Mouse (Mus musculus): ENCODE measurements around the gene Oxct1. TPM values are rescaled to one million over a fixed set of nuclear protein-coding genes. Genes with fewer than 3 reads are reported as not detected.

Gene Oxct1
- polyA plus RNA-seq, 1 experiment from 2014 or later, result 279 TPM

DNA sequence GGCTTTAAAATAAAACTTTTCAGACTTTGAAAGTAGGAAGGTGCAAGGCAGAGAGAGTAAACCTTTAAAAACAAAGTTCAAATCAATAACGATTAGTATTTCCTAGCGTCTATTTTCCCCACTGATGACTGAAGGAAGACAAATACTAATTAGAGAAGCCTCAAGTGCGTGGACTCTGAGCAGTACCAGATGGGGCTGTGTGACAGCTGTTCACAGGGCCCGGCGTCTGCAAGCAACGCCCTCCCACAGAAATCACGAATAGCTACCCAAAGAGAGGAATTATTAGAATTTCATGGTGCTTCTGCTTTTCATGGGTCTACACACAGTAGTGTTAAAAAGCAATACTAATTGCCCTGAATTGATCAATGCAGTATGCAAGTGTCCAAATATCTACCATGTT is 61.7 kb downstream of the Oxct1 start:
- no peaks in the 10 kb centered on the region for H3K27me3 ChIP-seq
- H3K36me3 ChIP-seq, result peaks cover 16% of the 10 kb centered on the region
- no peak overlapping the region for H3K27ac ChIP-seq
- no peaks in the 10 kb centered on the region for H3K9me3 ChIP-seq
- ATAC-seq (ENCODE audit: insufficient number of reproducible peaks, low FRiP score, low TSS enrichment, low read depth), result no peak
- no peaks in the 10 kb centered on the region for H3K4me1 ChIP-seq
- no peak overlapping the region for H3K9ac ChIP-seq
- H3K4me2 ChIP-seq, result no peak overlapping the region
- no peak overlapping the region for H3K4me3 ChIP-seq
- 59% methylated on average over 7 of the region's 7 CpGs for WGBS

GRCm38 (mm10) chr15:4090601-4091000 is 64.4 kb downstream of the Oxct1 start:
- Histone ChIP-seq H3K4me2 (no peak overlapping the region), H3K27ac (no peak overlapping the region), H3K4me3 (no peak overlapping the region), H3K4me1 (no peaks in the 10 kb centered on the region), H3K36me3 (peaks cover 25% of the 10 kb centered on the region), H3K9me3 (no peaks in the 10 kb centered on the region), H3K27me3 (no peaks in the 10 kb centered on the region), H3K9ac (no peak overlapping the region)
- WGBS, result 76% methylated on average over 3 of the region's 3 CpGs
- ATAC-seq (ENCODE audit: insufficient number of reproducible peaks, low FRiP score, low TSS enrichment, low read depth), result no peak

- WGBS, result 70% methylated on average over 2 of the region's 2 CpGs
- no peak for ATAC-seq (ENCODE audit: insufficient number of reproducible peaks, low FRiP score, low TSS enrichment, low read depth)
- Histone ChIP-seq H3K27me3 (no peaks in the 10 kb centered on the region), H3K9ac (no peak overlapping the region), H3K4me2 (no peak overlapping the region), H3K4me3 (no peak overlapping the region), H3K27ac (no peak overlapping the region), H3K9me3 (no peaks in the 10 kb centered on the region), H3K36me3 (peaks cover 34% of the 10 kb centered on the region), H3K4me1 (no peaks in the 10 kb centered on the region)
Measured at GRCm38 (mm10) chr15:4092586-4092985, 66.4 kb downstream of the Oxct1 start.

DNA sequence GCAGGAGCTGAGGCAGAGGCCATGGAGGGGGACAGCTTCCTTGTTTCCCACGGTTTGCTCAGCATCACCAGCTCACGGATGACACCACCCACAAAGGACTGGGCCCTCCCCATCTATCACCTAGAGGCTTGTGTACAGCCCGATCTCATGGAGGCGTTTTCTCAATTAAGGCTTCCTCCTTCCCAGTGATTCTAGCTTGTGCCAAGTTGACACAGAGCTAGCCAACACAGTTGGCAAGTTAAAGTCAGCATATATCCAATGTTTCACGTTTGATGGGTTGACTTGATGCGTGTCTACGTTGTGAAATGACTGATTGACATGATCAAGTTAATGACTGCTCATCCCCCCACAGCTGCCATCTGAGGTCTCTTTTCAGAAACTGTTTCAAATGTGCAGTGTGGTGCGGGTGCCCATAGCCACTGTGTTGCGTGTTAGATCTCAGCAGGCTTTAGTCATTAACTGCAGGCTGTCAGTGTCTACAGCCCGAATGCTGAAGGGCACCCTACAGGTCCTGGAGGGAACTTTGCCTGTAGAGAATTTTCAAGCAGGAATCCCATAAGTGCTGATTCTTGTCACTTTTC is 74.2 kb downstream of the Oxct1 start:
- Histone ChIP-seq H3K9ac (no peak overlapping the region), H3K9me3 (no peaks in the 10 kb centered on the region), H3K36me3 (peaks cover 48% of the 10 kb centered on the region), H3K4me3 (no peak overlapping the region), H3K27me3 (no peaks in the 10 kb centered on the region), H3K4me2 (no peak overlapping the region), H3K4me1 (no peaks in the 10 kb centered on the region), H3K27ac (no peak overlapping the region)
- ATAC-seq (ENCODE audit: insufficient number of reproducible peaks, low FRiP score, low TSS enrichment, low read depth), result no peak
- 88% methylated on average over 10 of the region's 10 CpGs for WGBS

DNA sequence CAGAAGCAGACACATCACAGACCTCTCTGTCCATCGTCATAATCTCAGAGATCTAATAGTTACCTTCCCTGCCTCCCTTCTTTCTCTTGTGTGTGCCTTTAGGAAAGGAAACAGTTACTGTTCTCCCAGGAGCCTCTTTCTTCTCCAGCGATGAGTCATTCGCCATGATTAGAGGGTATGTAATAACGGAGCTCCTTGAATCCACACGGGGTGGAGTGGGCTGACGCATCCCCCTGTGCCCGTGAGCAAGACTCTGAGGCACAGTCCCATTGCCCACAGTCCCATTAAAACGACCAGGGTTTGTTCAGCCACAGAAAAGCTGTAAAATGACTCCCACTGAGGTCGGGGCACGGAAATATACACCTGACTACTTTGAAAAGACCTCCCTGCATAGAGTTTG is 74.8 kb downstream of the Oxct1 start:
- Histone ChIP-seq H3K9ac (no peak overlapping the region), H3K27ac (no peak overlapping the region), H3K36me3 (peaks cover 48% of the 10 kb centered on the region), H3K4me3 (no peak overlapping the region), H3K4me1 (no peaks in the 10 kb centered on the region), H3K4me2 (no peak overlapping the region), H3K9me3 (no peaks in the 10 kb centered on the region), H3K27me3 (no peaks in the 10 kb centered on the region)
- ATAC-seq (ENCODE audit: insufficient number of reproducible peaks, low FRiP score, low TSS enrichment, low read depth), result no peak
- WGBS, result 67% methylated on average over 10 of the region's 10 CpGs

GRCm38 (mm10) chr15:4104319-4104718 is 78.1 kb downstream of the Oxct1 start:
- Histone ChIP-seq H3K9me3 (no peaks in the 10 kb centered on the region), H3K27me3 (no peaks in the 10 kb centered on the region), H3K36me3 (peaks cover 30% of the 10 kb centered on the region), H3K9ac (no peak overlapping the region), H3K4me2 (no peak overlapping the region), H3K27ac (no peak overlapping the region), H3K4me1 (no peaks in the 10 kb centered on the region), H3K4me3 (no peak overlapping the region)
- no peak for ATAC-seq (ENCODE audit: insufficient number of reproducible peaks, low FRiP score, low TSS enrichment, low read depth)
- 58% methylated on average over 12 of the region's 12 CpGs for WGBS

GRCm38 (mm10) chr15:4105498-4105897 is 79.3 kb downstream of the Oxct1 start:
- 57% methylated on average over 4 of the region's 4 CpGs for WGBS
- Histone ChIP-seq H3K4me2 (no peak overlapping the region), H3K9ac (no peak overlapping the region), H3K4me1 (no peaks in the 10 kb centered on the region), H3K9me3 (no peaks in the 10 kb centered on the region), H3K27me3 (no peaks in the 10 kb centered on the region), H3K36me3 (peaks cover 19% of the 10 kb centered on the region; the same call in 1 of the 2 replicates), H3K4me3 (no peak overlapping the region), H3K27ac (no peak overlapping the region)
- ATAC-seq (ENCODE audit: insufficient number of reproducible peaks, low FRiP score, low TSS enrichment, low read depth), result no peak

DNA sequence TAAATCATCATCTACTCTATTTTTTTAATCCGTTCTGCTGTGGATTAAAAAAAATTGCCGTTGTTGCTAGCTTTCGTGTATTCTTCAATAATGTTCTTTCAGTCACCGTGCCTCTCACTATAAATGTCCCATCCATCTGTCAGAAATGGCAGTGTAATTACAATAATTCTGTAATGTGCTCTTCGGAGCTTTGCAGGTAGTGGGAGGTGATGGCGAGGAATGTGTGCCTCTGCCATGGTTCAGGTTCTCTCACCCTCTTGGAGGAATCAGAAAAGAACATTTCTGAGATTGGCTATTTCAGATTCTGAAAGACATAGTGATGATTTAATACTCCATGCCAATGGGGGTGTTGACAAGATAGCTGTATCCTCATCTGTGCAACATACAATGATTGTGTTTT is 93.8 kb downstream of the Oxct1 start:
- ATAC-seq (ENCODE audit: insufficient number of reproducible peaks, low FRiP score, low TSS enrichment, low read depth), result no peak
- no peaks in the 10 kb centered on the region for H3K4me1 ChIP-seq
- no peak overlapping the region for H3K9ac ChIP-seq
- no peaks in the 10 kb centered on the region for H3K9me3 ChIP-seq
- H3K36me3 ChIP-seq, result peaks cover 4% of the 10 kb centered on the region; the same call in 1 of the 2 replicates
- H3K4me3 ChIP-seq, result no peak overlapping the region
- 82% methylated on average over 6 of the region's 6 CpGs for WGBS
- H3K27ac ChIP-seq, result no peak overlapping the region
- H3K4me2 ChIP-seq, result no peak overlapping the region
- no peaks in the 10 kb centered on the region for H3K27me3 ChIP-seq

DNA sequence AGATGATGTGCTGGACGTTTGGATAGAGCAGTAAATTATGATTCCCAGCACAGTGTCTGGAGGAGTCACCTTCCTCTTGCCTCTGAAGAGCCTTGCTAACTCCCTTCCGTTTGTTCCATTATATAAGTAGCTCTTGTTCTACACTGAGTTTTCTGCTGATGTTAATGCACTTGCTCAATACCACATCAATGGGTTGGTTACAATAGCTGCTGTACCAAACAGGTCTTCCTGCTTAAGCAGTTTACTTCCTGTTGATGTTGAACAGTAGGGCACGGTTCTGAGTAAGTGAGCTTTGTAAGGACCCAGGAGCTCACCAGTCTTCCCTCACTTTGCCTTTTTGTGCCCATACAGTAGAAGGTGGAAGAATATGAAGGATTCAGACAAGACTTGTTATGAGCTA is 98.5 kb downstream of the Oxct1 start:
- H3K27me3 ChIP-seq, result no peaks in the 10 kb centered on the region
- no peaks in the 10 kb centered on the region for H3K4me1 ChIP-seq
- H3K4me3 ChIP-seq, result no peak overlapping the region
- no peak overlapping the region for H3K9ac ChIP-seq
- peaks cover 15% of the 10 kb centered on the region for H3K36me3 ChIP-seq
- no peak overlapping the region for H3K27ac ChIP-seq
- H3K4me2 ChIP-seq, result no peak overlapping the region
- no peak for ATAC-seq (ENCODE audit: insufficient number of reproducible peaks, low FRiP score, low TSS enrichment, low read depth)
- no peaks in the 10 kb centered on the region for H3K9me3 ChIP-seq
- 74% methylated on average over 3 of the region's 3 CpGs for WGBS

GRCm38 (mm10) chr15:4138524-4138923 is 112.3 kb downstream of the Oxct1 start:
- no peaks in the 10 kb centered on the region for H3K27me3 ChIP-seq
- no peak overlapping the region for H3K4me3 ChIP-seq
- no peak overlapping the region for H3K27ac ChIP-seq
- ATAC-seq (ENCODE audit: insufficient number of reproducible peaks, low FRiP score, low TSS enrichment, low read depth), result no peak
- no peak overlapping the region for H3K9ac ChIP-seq
- WGBS, result 13% methylated on average over 1 of the region's 1 CpGs
- H3K9me3 ChIP-seq, result no peaks in the 10 kb centered on the region
- peaks cover 14% of the 10 kb centered on the region; the same call in 1 of the 2 replicates for H3K36me3 ChIP-seq
- H3K4me1 ChIP-seq, result no peaks in the 10 kb centered on the region
- no peak overlapping the region for H3K4me2 ChIP-seq

DNA sequence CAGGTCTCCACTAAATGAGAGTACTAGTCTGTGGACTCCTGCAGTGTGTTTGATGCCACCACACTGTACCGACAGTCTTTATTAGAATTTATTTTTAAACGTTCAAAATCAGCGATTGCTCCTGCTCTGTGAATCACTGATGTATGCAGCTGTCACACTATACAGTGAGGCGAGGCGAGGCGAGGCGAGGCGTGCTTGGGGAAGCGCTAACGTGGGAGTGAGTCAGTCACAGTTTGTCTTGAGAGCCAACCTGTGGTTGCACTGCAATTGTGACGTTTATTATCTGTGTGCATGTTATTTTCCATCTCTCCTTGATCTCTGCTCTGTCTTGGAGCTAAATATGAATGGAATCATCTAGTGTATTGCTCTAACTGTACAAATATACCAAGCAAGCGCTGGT is 113.3 kb downstream of the Oxct1 start:
- Histone ChIP-seq H3K27me3 (no peaks in the 10 kb centered on the region), H3K4me1 (no peaks in the 10 kb centered on the region), H3K4me3 (no peak overlapping the region), H3K9me3 (no peaks in the 10 kb centered on the region), H3K4me2 (no peak overlapping the region), H3K36me3 (peaks cover 14% of the 10 kb centered on the region; the same call in 1 of the 2 replicates), H3K27ac (no peak overlapping the region), H3K9ac (no peak overlapping the region)
- ATAC-seq (ENCODE audit: insufficient number of reproducible peaks, low FRiP score, low TSS enrichment, low read depth), result no peak
- 76% methylated on average over 12 of the region's 12 CpGs for WGBS

DNA sequence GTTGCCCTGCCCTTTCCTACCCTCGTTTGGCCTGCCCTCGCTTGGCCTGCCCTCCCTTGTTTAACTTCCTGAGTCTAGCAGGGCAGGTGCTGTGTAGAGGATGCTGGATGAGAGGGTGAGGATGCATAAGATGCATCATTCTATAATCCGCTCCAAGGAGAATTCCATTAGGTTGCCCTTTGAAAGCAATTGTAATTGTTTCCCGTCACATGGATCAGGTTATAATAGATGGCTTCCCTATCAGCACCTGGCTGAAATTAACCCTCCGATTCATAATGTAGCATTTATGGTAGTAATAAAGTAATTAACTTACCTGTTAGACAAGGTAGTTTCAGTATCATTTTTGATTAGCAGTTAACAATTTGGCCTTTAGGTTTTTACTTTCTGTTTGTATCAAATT is 119.2 kb downstream of the Oxct1 start:
- Histone ChIP-seq H3K4me2 (no peak overlapping the region), H3K9ac (no peak overlapping the region), H3K9me3 (no peaks in the 10 kb centered on the region), H3K4me3 (no peak overlapping the region), H3K27ac (no peak overlapping the region), H3K4me1 (no peaks in the 10 kb centered on the region), H3K36me3 (peaks cover 18% of the 10 kb centered on the region; the same call in 1 of the 2 replicates), H3K27me3 (no peaks in the 10 kb centered on the region)
- ATAC-seq (ENCODE audit: insufficient number of reproducible peaks, low FRiP score, low TSS enrichment, low read depth), result no peak
- 81% methylated on average over 5 of the region's 5 CpGs for WGBS

DNA sequence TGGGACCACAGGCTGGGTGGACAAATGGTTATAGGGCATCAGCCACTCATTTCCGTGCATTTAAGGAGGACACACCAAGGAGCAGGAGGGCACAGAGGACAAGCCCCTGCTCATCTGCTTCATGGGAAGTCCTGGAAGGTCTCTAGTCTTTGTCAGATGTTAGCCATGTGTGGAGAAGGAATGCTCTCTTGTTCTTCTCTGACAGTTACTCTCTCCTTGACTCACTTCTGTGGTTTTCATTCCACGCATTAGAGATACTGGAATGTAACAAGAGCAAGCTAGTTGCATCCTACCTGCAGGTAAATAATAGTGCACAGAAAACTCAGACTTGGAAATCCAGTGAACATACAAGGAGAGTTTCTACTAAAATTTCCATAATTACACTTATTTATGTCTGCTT is 121.5 kb downstream of the Oxct1 start:
- Histone ChIP-seq H3K9ac (no peak overlapping the region), H3K4me2 (no peak overlapping the region), H3K9me3 (no peaks in the 10 kb centered on the region), H3K4me3 (no peak overlapping the region), H3K27ac (no peak overlapping the region), H3K27me3 (no peaks in the 10 kb centered on the region), H3K4me1 (no peaks in the 10 kb centered on the region), H3K36me3 (peaks cover 24% of the 10 kb centered on the region; the same call in 1 of the 2 replicates)
- ATAC-seq (ENCODE audit: insufficient number of reproducible peaks, low FRiP score, low TSS enrichment, low read depth), result no peak
- WGBS, result 85% methylated on average over 2 of the region's 2 CpGs
